Mouse (Mus musculus) hindbrain, postnatal 0 days (tissue): Measurements from ENCODE around the gene Dcaf10. TPM values are rescaled to one million over a fixed set of nuclear protein-coding genes. Genes with fewer than 3 reads are reported as not detected.
"Not testable (repeated sequence)": the region's sequence is repeated elsewhere in the genome, so short reads cannot be mapped to it uniquely, and the experiment has no call there.

Source experiments
- ATAC-seq: fragments of 200-750 bp; cut with Nextera tagmentation; 2 replicates; pipeline ENCODE4 v1.8.0; 2017; ENCODE audit warnings: mild to moderate bottlenecking, moderate TSS enrichment, moderate library complexity
- DNase-seq: peaks from one replicate; pipeline ENCODE4 v3.0.0-alpha.2; 2015; ENCODE audit warnings: low spot score
- H3K27ac ChIP-seq: fragments of 300-500 bp; sonication (generic); 2 replicates; pipeline ENCODE4 v1.5.1; 2014; ENCODE audit warnings: mild to moderate bottlenecking
- H3K27me3 ChIP-seq: fragments of 300-500 bp; sonication (generic); 2 replicates; pipeline ENCODE4 v1.6.1; 2014; ENCODE audit warnings: low read length, mixed read lengths; ENCODE audit not compliant: insufficient read depth
- H3K36me3 ChIP-seq: fragments of 300-500 bp; sonication (generic); 2 replicates; pipeline ENCODE4 v1.6.1; 2014; ENCODE audit warnings: low read length, mixed read lengths; ENCODE audit not compliant: insufficient read depth
- H3K4me1 ChIP-seq: fragments of 300-500 bp; sonication (generic); 2 replicates; pipeline ENCODE4 v1.6.1; 2014; ENCODE audit warnings: antibody characterized with exemption, low read length, mixed read lengths; ENCODE audit not compliant: insufficient read depth
- H3K4me2 ChIP-seq: fragments of 300-500 bp; sonication (generic); 2 replicates; pipeline ENCODE4 v1.6.1; 2014; ENCODE audit warnings: low read depth, mild to moderate bottlenecking, low read length, moderate library complexity, mixed read lengths
- H3K4me3 ChIP-seq: fragments of 300-500 bp; sonication (generic); 2 replicates; pipeline ENCODE4 v1.5.1; 2014; ENCODE audit warnings: low read length
- H3K9ac ChIP-seq: fragments of 300-500 bp; sonication (generic); replicated peaks from 2 replicates; pipeline ENCODE4 v1.6.1; 2014; ENCODE audit warnings: mild to moderate bottlenecking, low read length, moderate library complexity, mixed read lengths
- H3K9me3 ChIP-seq: fragments of 300-500 bp; sonication (generic); 2 replicates; pipeline ENCODE4 v1.6.1; 2016; ENCODE audit warnings: low read length, mixed read lengths
- CTCF ChIP-seq: IDR thresholded peaks from 2 replicates; pipeline ENCODE4 v1.5.1; 2016; ENCODE audit warnings: antibody characterized with exemption, control low read depth, low read depth
- WGBS: fragments of 180-500 bp; shearing (Covaris S2); extraction: QIAGEN DNeasy Blood & Tissue Kit; methylation state at CpG from one replicate; pipeline ENCODE4 v1.1.7; 2014; 5-methylcytosine and 5-hydroxymethylcytosine counted together
- polyA plus RNA-seq: library from polyadenylated mRNA; unstranded; fragments of >200 nt; fragmentation: Nextera tagmentation; extraction: Ambion mirVana; gene quantifications from 2 replicates; pipeline ENCODE4 v1.2.1, GENCODE M21; 2015
- total RNA-seq: library from RNA; depleted of rRNA; stranded (reverse); fragments of >200 nt; gene quantifications from 2 replicates; pipeline ENCODE4 v1.2.3, GENCODE M21; 2014

The Dcaf10 gene
- total and polyA plus RNA-seq, 2 experiments from 2014 or later = 9.8 to 44.1 TPM

- DNase-seq (no peak), ATAC-seq (no peak)
- Histone ChIP-seq H3K27ac (no peak overlapping the region), H3K4me3 (no peak overlapping the region), H3K9me3 (no peaks in the 10 kb centered on the region), H3K4me2 (no peak overlapping the region), H3K36me3 (no peaks in the 10 kb centered on the region), H3K4me1 (no peaks in the 10 kb centered on the region), H3K27me3 (no peaks in the 10 kb centered on the region), H3K9ac (no peak overlapping the region)
- TF ChIP-seq CTCF = no peak
- WGBS = 70% methylated on average over 11 of the region's 11 CpGs
Measured at GRCm38 (mm10) chr4:45392572-45392971, 50.7 kb downstream of the Dcaf10 start.

- 80% methylated on average over 8 of the region's 8 CpGs for WGBS
- Histone ChIP-seq H3K4me1 (no peaks in the 10 kb centered on the region), H3K36me3 (peaks cover 2% of the 10 kb centered on the region; the same call in 1 of the 2 replicates), H3K9ac (no peak overlapping the region), H3K27ac (no peak overlapping the region), H3K4me2 (no peak overlapping the region), H3K9me3 (no peaks in the 10 kb centered on the region), H3K4me3 (no peak overlapping the region), H3K27me3 (no peaks in the 10 kb centered on the region)
- TF ChIP-seq CTCF = no peak
- DNase-seq = no peak
- ATAC-seq = no peak
Measured at GRCm38 (mm10) chr4:45392994-45393393, 51.1 kb downstream of the Dcaf10 start.

- Histone ChIP-seq H3K36me3 (peaks cover 5% of the 10 kb centered on the region; the same call in 1 of the 2 replicates), H3K27ac (no peak overlapping the region), H3K9ac (no peak overlapping the region), H3K9me3 (no peaks in the 10 kb centered on the region), H3K27me3 (no peaks in the 10 kb centered on the region), H3K4me1 (no peaks in the 10 kb centered on the region), H3K4me3 (no peak overlapping the region), H3K4me2 (no peak overlapping the region)
- DNase-seq = no peak
- no peak for TF ChIP-seq CTCF
- ATAC-seq = no peak
- 82% methylated on average over 5 of the region's 5 CpGs for WGBS
Measured at GRCm38 (mm10) chr4:45393658-45394057, 51.8 kb downstream of the Dcaf10 start.

- H3K4me3 ChIP-seq, H3K9ac ChIP-seq, H3K9me3 ChIP-seq, H3K27ac ChIP-seq, H3K4me2 ChIP-seq, H3K27me3 ChIP-seq, DNase-seq, H3K4me1 ChIP-seq, ATAC-seq: not testable (repeated sequence)
- H3K36me3 ChIP-seq = peaks cover 17% of the 10 kb centered on the region
- 92% methylated on average over 5 of the region's 6 CpGs for WGBS
Measured at GRCm38 (mm10) chr4:45396211-45396610, 54.3 kb downstream of the Dcaf10 start.

GRCm38 (mm10) chr4:45398315-45398714, 56.4 kb downstream of the Dcaf10 start:
- not testable (repeated sequence) for H3K4me2 ChIP-seq

GRCm38 (mm10) chr4:45399421-45400210, 57.7 kb downstream of the Dcaf10 start:
- peaks cover 33% of the 10 kb centered on the region for H3K36me3 ChIP-seq
- WGBS = 96% methylated on average over 45 of the region's 45 CpGs
- no peak overlapping the region for H3K9ac ChIP-seq

More at GRCm38 (mm10) chr4:45398315-45398714, 56.4 kb downstream of the Dcaf10 start:
- not testable (repeated sequence) for H3K9me3 ChIP-seq, H3K27ac ChIP-seq, H3K4me1 ChIP-seq, H3K4me3 ChIP-seq, H3K27me3 ChIP-seq, DNase-seq, ATAC-seq, H3K9ac ChIP-seq
- 81% methylated on average over 5 of the region's 5 CpGs for WGBS
- peaks cover 27% of the 10 kb centered on the region for H3K36me3 ChIP-seq

GRCm38 (mm10) chr4:45402281-45402680, 60.4 kb downstream of the Dcaf10 start:
- Histone ChIP-seq H3K9me3 (no peaks in the 10 kb centered on the region), H3K27ac (no peak overlapping the region), H3K4me3 (no peak overlapping the region), H3K4me1 (peaks cover 10% of the 10 kb centered on the region; the same call in 1 of the 2 replicates), H3K27me3 (no peaks in the 10 kb centered on the region), H3K36me3 (peaks cover 33% of the 10 kb centered on the region), H3K4me2 (no peak overlapping the region), H3K9ac (no peak overlapping the region)
- no peak for TF ChIP-seq CTCF
- ATAC-seq (no peak), DNase-seq (no peak)
- 91% methylated on average over 4 of the region's 4 CpGs for WGBS

More at GRCm38 (mm10) chr4:45399421-45400210, 57.7 kb downstream of the Dcaf10 start:
- H3K4me3 ChIP-seq = no peak overlapping the region
- no peaks in the 10 kb centered on the region for H3K27me3 ChIP-seq
- ATAC-seq = no peak
- DNase-seq = no peak
- H3K4me1 ChIP-seq = no peaks in the 10 kb centered on the region
- TF ChIP-seq CTCF = no peak
- no peak overlapping the region for H3K4me2 ChIP-seq
- no peak overlapping the region for H3K27ac ChIP-seq
- H3K9me3 ChIP-seq = no peaks in the 10 kb centered on the region
